Mouse (Mus musculus): ENCODE results near the gene Rdh8. TPM values are rescaled to one million over a fixed set of nuclear protein-coding genes. Genes with fewer than 3 reads are reported as not detected.

Rdh8 gene
- polyA plus RNA-seq, 1 experiment from 2014 or later, result not detected

GRCm38 (mm10) chr9:20875021-20875790, 56.9 kb downstream of the Rdh8 start:
- 69% methylated on average over 23 of the region's 23 CpGs for WGBS
- no peak for DNase-seq (ENCODE audit: low spot score)

More at GRCm38 (mm10) chr9:20875021-20875790, 56.9 kb downstream of the Rdh8 start:
- Histone ChIP-seq H3K4me3 (no peak overlapping the region), H3K27me3 (ENCODE audit: low read depth, poor library complexity, severe bottlenecking) (peaks cover 12% of the 10 kb centered on the region), H3K27ac (replicated peaks) (no peak overlapping the region), H3K4me1 (peaks cover 8% of the 10 kb centered on the region), H3K9me3 (replicated peaks) (no peaks in the 10 kb centered on the region), H3K36me3 (no peaks in the 10 kb centered on the region)

Other genes with a start within 250 kb of the Rdh8 start
- 18.9 and 20.2 TPM in 2 replicates for gene Zfp846, start 237.2 kb upstream of the Rdh8 start, polyA plus RNA-seq (2016; fragmentation: Nextera tagmentation; extraction: Ambion mirVana)
- 381 and 400 TPM in 2 replicates for gene Ubl5, start 175.6 kb upstream of the Rdh8 start, polyA plus RNA-seq (2016; fragmentation: Nextera tagmentation; extraction: Ambion mirVana)
- gene Fbxl12, start 173.7 kb upstream of the Rdh8 start, polyA plus RNA-seq (2016; fragmentation: Nextera tagmentation; extraction: Ambion mirVana), result 20.4 and 21.2 TPM in 2 replicates
- 84.0 and 91.4 TPM in 2 replicates for gene Pin1, start 166.4 kb upstream of the Rdh8 start, polyA plus RNA-seq (2016; fragmentation: Nextera tagmentation; extraction: Ambion mirVana)
- 26.8 and 34.6 TPM in 2 replicates for gene Olfm2, start 72.2 kb upstream of the Rdh8 start, polyA plus RNA-seq (2016; fragmentation: Nextera tagmentation; extraction: Ambion mirVana)
- gene Col5a3, start 3.4 kb upstream of the Rdh8 start, polyA plus RNA-seq (2016; fragmentation: Nextera tagmentation; extraction: Ambion mirVana), result 0.60 TPM in 2 replicates
- 0.69 and 0.87 TPM in 2 replicates for gene A230050P20Rik, start 50.1 kb downstream of the Rdh8 start, polyA plus RNA-seq (2016; fragmentation: Nextera tagmentation; extraction: Ambion mirVana)
- 5.5 and 5.9 TPM in 2 replicates for gene Angptl6, start 61.2 kb downstream of the Rdh8 start, polyA plus RNA-seq (2016; fragmentation: Nextera tagmentation; extraction: Ambion mirVana)
- 78.4 and 97.2 TPM in 2 replicates for gene Ppan, start 69.7 kb downstream of the Rdh8 start, polyA plus RNA-seq (2016; fragmentation: Nextera tagmentation; extraction: Ambion mirVana)
- gene Eif3g, start 80.1 kb downstream of the Rdh8 start, polyA plus RNA-seq (2016; fragmentation: Nextera tagmentation; extraction: Ambion mirVana), result 398 and 429 TPM in 2 replicates
- gene Dnmt1, start 141.4 kb downstream of the Rdh8 start, polyA plus RNA-seq (2016; fragmentation: Nextera tagmentation; extraction: Ambion mirVana), result 141 and 145 TPM in 2 replicates
- gene S1pr2, start 158.3 kb downstream of the Rdh8 start, polyA plus RNA-seq (2016; fragmentation: Nextera tagmentation; extraction: Ambion mirVana), result 19.1 and 22.1 TPM in 2 replicates
- gene Mrpl4, start 184.2 kb downstream of the Rdh8 start, polyA plus RNA-seq (2016; fragmentation: Nextera tagmentation; extraction: Ambion mirVana), result 141 and 143 TPM in 2 replicates
- 4.5 and 4.9 TPM in 2 replicates for gene Icam1, start 197.5 kb downstream of the Rdh8 start, polyA plus RNA-seq (2016; fragmentation: Nextera tagmentation; extraction: Ambion mirVana)
- 5.6 and 5.9 TPM in 2 replicates for gene Icam4, start 210.9 kb downstream of the Rdh8 start, polyA plus RNA-seq (2016; fragmentation: Nextera tagmentation; extraction: Ambion mirVana)
- 0.05 TPM in 1 of 2 replicates, not detected in the other for gene Icam5, start 213.6 kb downstream of the Rdh8 start, polyA plus RNA-seq (2016; fragmentation: Nextera tagmentation; extraction: Ambion mirVana)
- 0.91 and 1.2 TPM in 2 replicates for gene Zglp1, start 248.6 kb downstream of the Rdh8 start, polyA plus RNA-seq (2016; fragmentation: Nextera tagmentation; extraction: Ambion mirVana)

Data from midbrain, embryonic 10.5 days (tissue).